Mouse (Mus musculus) left cerebral cortex, adult 18-20 months (tissue): ENCODE measurements around the gene Bmp6. TPM values are rescaled to one million over a fixed set of nuclear protein-coding genes. Genes with fewer than 3 reads are reported as not detected.

Experiments used
- DNase-seq, 2 experiments: peaks; one replicate each; pipeline ENCODE4 v3.0.0; 2021 to 2022; ENCODE audit warnings: low spot score in 2 of 2, mixed read lengths in 1 of 2
- total RNA-seq, 2 experiments: library from RNA; stranded (reverse); gene quantifications; 2 replicates each; pipeline ENCODE4 v1.2.3; 2021

Gene Bmp6
- total RNA-seq, 2 experiments from 2014 or later, result 14.2 to 15.2 TPM

GRCm38 (mm10) chr13:38425294-38425693, 80.4 kb downstream of the Bmp6 start:
- no peak for DNase-seq

GRCm38 (mm10) chr13:38429671-38430070, 84.8 kb downstream of the Bmp6 start:
- DNase-seq, result no peak

GRCm38 (mm10) chr13:38430075-38430474, 85.2 kb downstream of the Bmp6 start:
- no peak for DNase-seq

GRCm38 (mm10) chr13:38434831-38435230, 89.9 kb downstream of the Bmp6 start:
- DNase-seq, result no peak

- peak in 1 of 2 experiments; percentile 9 for DNase-seq
These were observed 93.0 kb downstream of the Bmp6 start for GRCm38 (mm10) chr13:38437930-38438329.

- DNase-seq, result no peak
These were observed 95.3 kb downstream of the Bmp6 start for GRCm38 (mm10) chr13:38440240-38440639.

GRCm38 (mm10) chr13:38448516-38449015, 103.7 kb downstream of the Bmp6 start:
- DNase-seq, result no peak

GRCm38 (mm10) chr13:38450051-38450971, 105.4 kb downstream of the Bmp6 start:
- no peak for DNase-seq

- no peak for DNase-seq
These were observed 106.5 kb downstream of the Bmp6 start for GRCm38 (mm10) chr13:38451446-38451845.

- DNase-seq, result no peak
These were observed 118.5 kb downstream of the Bmp6 start for GRCm38 (mm10) chr13:38463410-38463809.

GRCm38 (mm10) chr13:38470882-38471281, 126.0 kb downstream of the Bmp6 start:
- DNase-seq, result peak in 1 of 2 experiments; percentile 8

GRCm38 (mm10) chr13:38472636-38473035, 127.7 kb downstream of the Bmp6 start:
- no peak for DNase-seq

GRCm38 (mm10) chr13:38473497-38473896, 128.6 kb downstream of the Bmp6 start:
- DNase-seq, result no peak

GRCm38 (mm10) chr13:38476936-38477335, 132.0 kb downstream of the Bmp6 start:
- no peak for DNase-seq

GRCm38 (mm10) chr13:38481021-38481420, 136.1 kb downstream of the Bmp6 start:
- no peak for DNase-seq

- no peak for DNase-seq
These were observed 139.8 kb downstream of the Bmp6 start for GRCm38 (mm10) chr13:38484701-38485100.

- no peak for DNase-seq
These were observed 141.9 kb downstream of the Bmp6 start for GRCm38 (mm10) chr13:38486767-38487166.

- DNase-seq, result no peak
These were observed 151.8 kb downstream of the Bmp6 start for GRCm38 (mm10) chr13:38496715-38497114.

- DNase-seq, result no peak
These were observed 156.4 kb downstream of the Bmp6 start for GRCm38 (mm10) chr13:38501314-38501713.

GRCm38 (mm10) chr13:38503137-38503849, 158.4 kb downstream of the Bmp6 start:
- DNase-seq, result no peak

GRCm38 (mm10) chr13:38506320-38506719, 161.4 kb downstream of the Bmp6 start:
- DNase-seq, result peak; percentile 45 to 49

- DNase-seq, result no peak
These were observed 162.0 kb downstream of the Bmp6 start for GRCm38 (mm10) chr13:38506936-38507335.
